Mouse (Mus musculus): ENCODE results near the gene Hoxa6.

DNA sequence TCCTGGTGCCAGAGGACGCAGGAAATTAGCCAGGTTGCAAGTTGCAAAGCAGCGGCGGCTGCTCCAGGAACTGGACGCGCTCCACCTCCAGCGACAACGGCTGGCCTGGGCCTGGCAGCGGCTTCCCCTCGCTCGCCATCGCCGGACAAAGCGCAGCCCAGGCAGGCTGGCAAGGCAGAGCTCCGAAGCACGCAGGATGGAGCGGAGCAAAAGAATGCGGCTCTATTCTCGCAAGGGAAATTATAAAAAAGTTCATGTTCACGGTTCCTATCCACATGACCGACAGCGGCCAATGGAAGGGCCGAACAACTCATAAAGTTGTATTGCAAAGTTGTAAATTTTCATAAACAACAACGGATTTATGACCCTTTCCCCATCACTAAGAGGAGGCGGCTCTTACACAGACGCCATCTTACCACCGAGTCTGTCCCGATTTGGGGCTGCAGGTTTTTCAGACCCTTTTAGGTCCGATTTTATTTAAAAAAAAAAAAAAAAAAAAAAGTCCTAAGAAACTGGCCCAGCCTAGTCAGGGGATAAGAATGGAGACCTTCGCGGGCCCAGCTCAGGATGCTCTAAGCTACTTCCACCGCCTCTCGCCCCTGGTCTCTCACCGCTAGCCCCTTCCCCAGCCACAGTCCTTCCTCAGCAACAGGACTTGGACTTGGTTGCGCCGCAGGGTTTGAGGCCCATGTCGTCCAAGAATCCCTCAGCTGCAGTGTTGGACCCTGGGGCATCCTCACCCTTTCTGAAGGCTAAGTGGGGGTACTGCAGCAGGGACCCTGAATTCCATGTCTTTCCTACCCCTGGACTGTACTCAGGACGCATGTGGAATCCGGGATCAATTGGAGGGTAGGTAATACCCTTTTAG, 4.8 kb upstream of the Hoxa6 start, which contains the start of the genes Hoxa3 and Gm28308:
- TF ChIP-seq CTCF (IDR thresholded peaks at IDR 0.05; ENCODE audit: insufficient read depth, low read length) (no peak), POLR2A (IDR thresholded peaks at IDR 0.05; ENCODE audit: borderline replicate concordance, extremely low read depth, low read depth, low read length) (peak; percentile 40; the same call in 1 of the 2 replicates)

Measured in lung, adult 2 months (tissue).